Mouse (Mus musculus): ENCODE results near the gene Barx1.
A peak's percentile ranks its signal among the peaks of the same experiment; 100 is the strongest.

Barx1 gene

GRCm38 (mm10) chr13:48660221-48660734 is 2.5 kb upstream of the Barx1 start:
- DNase-seq (ENCODE audit: low spot score) = no peak

- DNase-seq (ENCODE audit: low spot score) = no peak
These were observed 2.1 kb upstream of the Barx1 start for GRCm38 (mm10) chr13:48660741-48661140.

GRCm38 (mm10) chr13:48661561-48661960 is 1.2 kb upstream of the Barx1 start:
- DNase-seq (ENCODE audit: low spot score) = no peak

GRCm38 (mm10) chr13:48663211-48663987 is 601 bp downstream of the Barx1 start:
- DNase-seq (ENCODE audit: low spot score) = no peak

GRCm38 (mm10) chr13:48663988-48664339 is 1.2 kb downstream of the Barx1 start:
- DNase-seq (ENCODE audit: low spot score) = no peak

GRCm38 (mm10) chr13:48664916-48665655 is 2.3 kb downstream of the Barx1 start:
- no peak for DNase-seq (ENCODE audit: low spot score)

GRCm38 (mm10) chr13:48665656-48666597 is 3.1 kb downstream of the Barx1 start:
- DNase-seq (ENCODE audit: low spot score) = no peak

- DNase-seq (ENCODE audit: low spot score) = no peak
These were observed 4.7 kb downstream of the Barx1 start for GRCm38 (mm10) chr13:48667461-48667860.

- no peak for DNase-seq (ENCODE audit: low spot score)
These were observed 5.5 kb downstream of the Barx1 start for GRCm38 (mm10) chr13:48668091-48668975.

- no peak for DNase-seq (ENCODE audit: low spot score)
These were observed 6.3 kb downstream of the Barx1 start for GRCm38 (mm10) chr13:48668976-48669534.

- DNase-seq (ENCODE audit: low spot score) = no peak
These were observed 9.6 kb downstream of the Barx1 start for GRCm38 (mm10) chr13:48672312-48672840.

GRCm38 (mm10) chr13:48674609-48675008 is 11.8 kb downstream of the Barx1 start:
- no peak for DNase-seq (ENCODE audit: low spot score)

- DNase-seq (ENCODE audit: low spot score) = no peak
These were observed 16.6 kb downstream of the Barx1 start for GRCm38 (mm10) chr13:48679351-48679750.

GRCm38 (mm10) chr13:48686666-48687065 is 23.9 kb downstream of the Barx1 start:
- DNase-seq (ENCODE audit: low spot score) = no peak

GRCm38 (mm10) chr13:48691991-48692390 is 29.2 kb downstream of the Barx1 start:
- no peak for DNase-seq (ENCODE audit: low spot score)

- DNase-seq (ENCODE audit: low spot score) = peak; percentile 42
These were observed 31.6 kb downstream of the Barx1 start for GRCm38 (mm10) chr13:48694090-48695064.

GRCm38 (mm10) chr13:48706385-48706951 is 43.7 kb downstream of the Barx1 start:
- no peak for DNase-seq (ENCODE audit: low spot score)

- DNase-seq (ENCODE audit: low spot score) = no peak
These were observed 49.9 kb downstream of the Barx1 start for GRCm38 (mm10) chr13:48712675-48713074.

GRCm38 (mm10) chr13:48716075-48716474 is 53.3 kb downstream of the Barx1 start:
- DNase-seq (ENCODE audit: low spot score) = no peak
